Mouse (Mus musculus) small intestine, adult 2 months (tissue): ENCODE measurements around the gene Dnm1.
"Not testable (repeated sequence)": the region's sequence is repeated elsewhere in the genome, so short reads cannot be mapped to it uniquely, and the experiment has no call there.

Source experiments
- CTCF ChIP-seq: fragments of 200-500 bp; IDR thresholded peaks from 2 replicates; pipeline ENCODE4 v1.5.1; 2012; ENCODE audit warnings: low read depth, mild to moderate bottlenecking, control low read depth, inconsistent platforms, low read length, moderate library complexity, mixed read lengths; ENCODE audit not compliant: insufficient replicate concordance, insufficient read length; ENCODE audit errors: extremely low read depth
- POLR2A ChIP-seq: fragments of 200-500 bp; IDR thresholded peaks from 2 replicates; pipeline ENCODE4 v1.6.1; 2012; ENCODE audit warnings: low read depth, mild to moderate bottlenecking, control low read depth, inconsistent platforms, low read length, moderate library complexity

- not testable (repeated sequence) for TF ChIP-seq POLR2A, CTCF
Observed at GRCm38 (mm10) chr2:32295842-32296241, 57.3 kb downstream of the Dnm1 start.
